Mouse (Mus musculus): ENCODE measurements around the gene Abi3. TPM values are rescaled to one million over a fixed set of nuclear protein-coding genes. Genes with fewer than 3 reads are reported as not detected.

Gene Abi3
- polyA plus RNA-seq, 1 experiment from 2014 or later: 1.9 TPM

- Histone ChIP-seq H3K4me3 (replicated peaks; ENCODE audit: low read length) (no peak overlapping the region; the same call in 1 of the 2 replicates), H3K27ac (no peak overlapping the region), H3K36me3 (replicated peaks; ENCODE audit: control insufficient read depth, insufficient read depth) (no peaks in the 10 kb centered on the region), H3K4me2 (replicated peaks) (peak overlapping the region; percentile 15; the same call in 1 of the 2 replicates), H3K9ac (no peak overlapping the region), H3K9me3 (ENCODE audit: control insufficient read depth, low read length) (no peaks in the 10 kb centered on the region), H3K27me3 (ENCODE audit: control insufficient read depth, insufficient read depth, low read length) (peaks cover 8% of the 10 kb centered on the region), H3K4me1 (replicated peaks; ENCODE audit: control insufficient read depth, insufficient read depth, low read length) (no peaks in the 10 kb centered on the region)
- ATAC-seq (ENCODE audit: low FRiP score): no peak
- no peak for DNase-seq (ENCODE audit: low spot score)
- WGBS: 60% methylated on average over 10 of the region's 10 CpGs
Measured at GRCm38 (mm10) chr11:95841498-95841830, 812 bp downstream of the Abi3 start.

GRCm38 (mm10) chr11:95840694-95841497 is 1.4 kb downstream of the Abi3 start:
- H3K4me3 ChIP-seq (replicated peaks; ENCODE audit: low read length): no peak overlapping the region
- no peak overlapping the region for H3K27ac ChIP-seq
- H3K27me3 ChIP-seq (ENCODE audit: control insufficient read depth, insufficient read depth, low read length): peaks cover 14% of the 10 kb centered on the region
- no peak overlapping the region for H3K4me2 ChIP-seq (replicated peaks)
- no peaks in the 10 kb centered on the region for H3K9me3 ChIP-seq (ENCODE audit: control insufficient read depth, low read length)
- 80% methylated on average over 5 of the region's 5 CpGs for WGBS
- no peaks in the 10 kb centered on the region for H3K4me1 ChIP-seq (replicated peaks; ENCODE audit: control insufficient read depth, insufficient read depth, low read length)
- H3K36me3 ChIP-seq (replicated peaks; ENCODE audit: control insufficient read depth, insufficient read depth): no peaks in the 10 kb centered on the region
- no peak for DNase-seq (ENCODE audit: low spot score)
- no peak overlapping the region for H3K9ac ChIP-seq
- no peak for ATAC-seq (ENCODE audit: low FRiP score)

- no peak for ATAC-seq (ENCODE audit: low FRiP score)
- Histone ChIP-seq H3K9me3 (ENCODE audit: control insufficient read depth, low read length) (no peaks in the 10 kb centered on the region), H3K4me2 (replicated peaks) (no peak overlapping the region), H3K4me3 (replicated peaks; ENCODE audit: low read length) (no peak overlapping the region), H3K27me3 (ENCODE audit: control insufficient read depth, insufficient read depth, low read length) (peaks cover 28% of the 10 kb centered on the region), H3K9ac (no peak overlapping the region), H3K4me1 (replicated peaks; ENCODE audit: control insufficient read depth, insufficient read depth, low read length) (no peaks in the 10 kb centered on the region), H3K36me3 (replicated peaks; ENCODE audit: control insufficient read depth, insufficient read depth) (no peaks in the 10 kb centered on the region), H3K27ac (no peak overlapping the region)
- WGBS: 67% methylated on average over 8 of the region's 8 CpGs
- DNase-seq (ENCODE audit: low spot score): no peak
Measured at GRCm38 (mm10) chr11:95838999-95839868, 3.0 kb downstream of the Abi3 start.

- no peaks in the 10 kb centered on the region for H3K36me3 ChIP-seq (replicated peaks; ENCODE audit: control insufficient read depth, insufficient read depth)
- H3K4me1 ChIP-seq (replicated peaks; ENCODE audit: control insufficient read depth, insufficient read depth, low read length): 0 out of 2 replicates have a peak, but pooled peaks cover 4% of the 10 kb centered on the region
- DNase-seq (ENCODE audit: low spot score) (no peak), ATAC-seq (ENCODE audit: low FRiP score) (no peak)
- H3K27ac ChIP-seq: no peak overlapping the region
- 80% methylated on average over 4 of the region's 4 CpGs for WGBS
- peaks cover 35% of the 10 kb centered on the region for H3K27me3 ChIP-seq (ENCODE audit: control insufficient read depth, insufficient read depth, low read length)
- no peak overlapping the region for H3K4me3 ChIP-seq (replicated peaks; ENCODE audit: low read length)
- no peaks in the 10 kb centered on the region for H3K9me3 ChIP-seq (ENCODE audit: control insufficient read depth, low read length)
- no peak overlapping the region for H3K4me2 ChIP-seq (replicated peaks)
- no peak overlapping the region for H3K9ac ChIP-seq
Measured at GRCm38 (mm10) chr11:95838598-95838997, 3.7 kb downstream of the Abi3 start.

- DNase-seq (ENCODE audit: low spot score) (peak; percentile 50), ATAC-seq (ENCODE audit: low FRiP score) (no peak)
- H3K9ac ChIP-seq: no peak within 1 kb of the TSS
- H3K27me3 ChIP-seq (ENCODE audit: control insufficient read depth, insufficient read depth, low read length): peaks cover 50% of the 10 kb centered on the region
- WGBS: 74% methylated on average over 10 of the region's 10 CpGs
- H3K27ac ChIP-seq: no peak within 1 kb of the TSS
- H3K36me3 ChIP-seq (replicated peaks; ENCODE audit: control insufficient read depth, insufficient read depth): no peaks in the 10 kb centered on the region
- no peaks in the 10 kb centered on the region for H3K9me3 ChIP-seq (ENCODE audit: control insufficient read depth, low read length)
- H3K4me2 ChIP-seq (replicated peaks): no peak within 1 kb of the TSS
- 0 out of 2 replicates have a peak, but pooled peaks cover 4% of the 10 kb centered on the region for H3K4me1 ChIP-seq (replicated peaks; ENCODE audit: control insufficient read depth, insufficient read depth, low read length)
- no peak within 1 kb of the TSS for H3K4me3 ChIP-seq (replicated peaks; ENCODE audit: low read length)
Measured at GRCm38 (mm10) chr11:95837059-95837458, 5.2 kb downstream of the Abi3 start, which contains the start of gene Gngt2. Gene Gngt2, plus strand, starts transcription at chr11:95837216.

GRCm38 (mm10) chr11:95836433-95836832 is 5.8 kb downstream of the Abi3 start:
- Histone ChIP-seq H3K4me1 (replicated peaks; ENCODE audit: control insufficient read depth, insufficient read depth, low read length) (0 out of 2 replicates have a peak, but pooled peaks cover 4% of the 10 kb centered on the region), H3K36me3 (replicated peaks; ENCODE audit: control insufficient read depth, insufficient read depth) (no peaks in the 10 kb centered on the region), H3K9ac (no peak overlapping the region), H3K27ac (no peak overlapping the region), H3K27me3 (ENCODE audit: control insufficient read depth, insufficient read depth, low read length) (peaks cover 56% of the 10 kb centered on the region), H3K9me3 (ENCODE audit: control insufficient read depth, low read length) (no peaks in the 10 kb centered on the region), H3K4me2 (replicated peaks) (no peak overlapping the region), H3K4me3 (replicated peaks; ENCODE audit: low read length) (no peak overlapping the region)
- DNase-seq (ENCODE audit: low spot score) (no peak), ATAC-seq (ENCODE audit: low FRiP score) (no peak)
- 61% methylated on average over 6 of the region's 6 CpGs for WGBS

- 50% methylated on average over 6 of the region's 6 CpGs for WGBS
- Histone ChIP-seq H3K27ac (no peak overlapping the region), H3K36me3 (replicated peaks; ENCODE audit: control insufficient read depth, insufficient read depth) (no peaks in the 10 kb centered on the region), H3K4me1 (replicated peaks; ENCODE audit: control insufficient read depth, insufficient read depth, low read length) (peaks cover 9% of the 10 kb centered on the region; the same call in 1 of the 2 replicates), H3K9me3 (ENCODE audit: control insufficient read depth, low read length) (no peaks in the 10 kb centered on the region), H3K4me3 (replicated peaks; ENCODE audit: low read length) (no peak overlapping the region), H3K9ac (no peak overlapping the region), H3K4me2 (replicated peaks) (no peak overlapping the region), H3K27me3 (ENCODE audit: control insufficient read depth, insufficient read depth, low read length) (peaks cover 62% of the 10 kb centered on the region)
- no peak for DNase-seq (ENCODE audit: low spot score)
- ATAC-seq (ENCODE audit: low FRiP score): no peak
Measured at GRCm38 (mm10) chr11:95835832-95836231, 6.4 kb downstream of the Abi3 start.

GRCm38 (mm10) chr11:95834742-95835710 is 7.2 kb downstream of the Abi3 start:
- 26% methylated on average over 15 of the region's 15 CpGs for WGBS
- Histone ChIP-seq H3K9me3 (ENCODE audit: control insufficient read depth, low read length) (no peaks in the 10 kb centered on the region), H3K9ac (no peak overlapping the region), H3K27ac (no peak overlapping the region), H3K4me2 (replicated peaks) (no peak overlapping the region), H3K27me3 (ENCODE audit: control insufficient read depth, insufficient read depth, low read length) (peaks cover 70% of the 10 kb centered on the region), H3K4me1 (replicated peaks; ENCODE audit: control insufficient read depth, insufficient read depth, low read length) (peaks cover 15% of the 10 kb centered on the region; the same call in 1 of the 2 replicates), H3K36me3 (replicated peaks; ENCODE audit: control insufficient read depth, insufficient read depth) (no peaks in the 10 kb centered on the region), H3K4me3 (replicated peaks; ENCODE audit: low read length) (no peak overlapping the region)
- no peak for ATAC-seq (ENCODE audit: low FRiP score)
- DNase-seq (ENCODE audit: low spot score): no peak
